Mouse (Mus musculus): Measurements from ENCODE around the gene Ryr2.

Gene Ryr2

DNA sequence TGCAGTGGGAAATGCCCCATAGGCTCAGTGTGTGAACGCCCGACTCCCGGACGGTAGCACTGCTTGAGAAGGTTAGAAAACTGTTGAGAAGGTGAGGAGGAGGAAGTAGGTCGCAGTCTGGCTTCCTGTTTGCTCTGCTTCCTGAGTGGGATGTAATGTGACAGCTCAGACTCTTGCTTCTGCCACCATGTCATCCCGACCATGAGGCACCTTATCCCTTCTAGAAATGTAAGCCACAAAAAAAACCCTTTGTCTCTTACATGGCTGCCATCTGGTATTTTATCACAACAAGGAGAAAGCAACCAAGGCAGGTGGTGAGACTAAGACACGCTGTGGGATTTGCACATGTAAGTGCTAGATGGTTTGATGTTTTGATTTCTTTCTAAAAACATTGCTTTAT lies 12.2 kb downstream of the Ryr2 start:
- DNase-seq (ENCODE audit: low spot score in 2 of 2): no peak

DNA sequence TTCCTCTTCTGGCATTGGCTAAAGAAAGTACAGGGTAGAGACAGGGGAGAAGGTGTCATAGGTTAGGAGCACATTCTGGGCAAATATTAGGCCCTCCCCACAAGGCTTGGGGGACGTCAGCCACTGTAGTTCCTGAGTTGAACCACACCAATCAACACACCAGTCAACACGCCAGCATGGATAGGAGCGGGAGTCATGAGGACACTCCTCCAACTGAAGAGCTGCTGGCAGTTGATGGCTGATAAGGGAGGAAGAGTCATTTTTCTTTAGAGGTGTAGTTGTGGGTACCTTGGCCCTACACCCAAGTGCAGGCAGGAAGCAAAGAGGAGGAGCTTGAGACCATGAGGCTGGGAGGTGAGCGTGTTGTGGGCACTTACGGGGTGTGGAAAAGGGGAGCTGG lies 13.6 kb downstream of the Ryr2 start:
- DNase-seq (ENCODE audit: low spot score in 2 of 2): no peak

DNA sequence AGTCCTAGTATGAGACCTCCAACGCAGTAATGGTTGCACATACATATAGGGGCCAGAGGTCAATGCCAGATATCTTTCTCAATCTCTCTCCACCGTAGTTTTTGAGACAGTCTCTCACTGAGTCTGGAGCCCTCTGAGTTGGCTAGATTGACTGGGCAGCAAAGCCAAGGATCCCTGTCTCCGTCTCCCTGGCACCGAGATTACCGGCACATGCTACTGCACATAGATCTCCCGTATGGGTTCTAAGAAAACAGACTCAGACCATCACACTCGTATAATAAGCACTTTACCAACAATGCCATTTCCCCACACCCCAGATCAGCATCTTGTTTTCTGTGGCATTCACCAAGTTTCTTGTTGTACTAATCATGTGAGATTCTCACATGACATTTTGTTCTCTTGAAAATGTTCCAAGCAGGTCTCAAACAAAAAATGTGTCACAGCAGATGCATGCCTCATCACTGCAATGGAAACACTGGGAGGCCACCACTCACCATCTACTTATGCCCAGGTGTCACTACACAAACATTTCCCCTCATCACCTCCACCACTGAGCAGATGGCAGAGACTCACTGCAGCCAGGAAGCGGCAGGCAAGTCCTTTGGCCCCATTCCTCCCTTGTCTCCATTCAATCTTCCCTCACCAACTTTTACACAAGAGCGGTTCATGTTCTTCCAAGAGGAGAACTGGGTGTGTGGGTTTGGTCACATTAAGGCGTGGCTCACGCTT lies 14.2 kb downstream of the Ryr2 start:
- no peak for DNase-seq (ENCODE audit: low spot score in 2 of 2)

DNA sequence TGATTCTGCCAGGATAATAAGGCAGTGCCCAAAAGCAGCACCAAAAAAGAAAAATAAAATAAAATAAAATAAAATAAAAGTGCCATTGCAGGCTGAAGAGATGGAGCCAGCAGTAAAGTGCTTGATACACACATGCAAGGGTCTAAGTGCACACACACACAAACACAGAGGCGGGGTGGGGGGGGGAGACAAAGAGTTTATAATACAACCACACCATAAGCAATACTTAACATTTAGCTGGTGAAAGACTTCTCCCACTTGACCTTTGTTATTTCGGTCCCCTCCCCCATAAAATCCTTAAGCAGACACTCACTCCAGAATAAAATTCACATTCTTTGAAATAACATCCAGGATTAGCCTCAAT lies 22.7 kb downstream of the Ryr2 start:
- DNase-seq (ENCODE audit: low spot score in 2 of 2): no peak

DNA sequence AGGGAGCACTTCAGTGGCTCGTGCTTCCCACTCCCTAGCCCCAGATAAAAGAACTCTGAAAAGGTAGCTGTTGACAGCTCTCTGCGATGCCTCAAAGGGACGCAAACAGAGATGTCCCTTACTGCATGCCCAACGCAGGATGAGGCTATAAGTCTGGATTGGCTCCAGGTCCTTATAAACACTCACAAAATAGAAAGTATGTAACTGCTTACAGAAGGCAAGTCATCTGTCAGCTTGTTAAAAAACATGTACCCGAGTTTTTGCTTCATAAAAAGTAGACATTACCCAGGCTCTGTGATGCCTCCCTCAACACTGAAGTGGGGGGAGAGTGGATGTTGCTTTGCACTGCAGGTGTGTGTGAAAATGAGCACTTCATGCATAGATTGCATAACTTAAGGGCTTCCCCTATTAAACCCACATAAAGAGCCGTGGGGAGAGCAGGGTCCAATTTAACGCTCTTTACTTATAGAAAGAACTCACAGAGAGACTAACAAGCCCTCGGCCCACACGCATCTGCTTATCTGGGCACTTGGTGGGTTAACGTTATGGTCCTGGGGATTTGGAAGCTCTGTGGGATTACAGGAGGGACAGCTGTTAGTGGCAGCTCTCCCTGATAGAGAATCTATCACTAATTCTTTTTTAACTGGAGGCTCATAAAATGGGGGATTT lies 23.2 kb downstream of the Ryr2 start:
- no peak for DNase-seq (ENCODE audit: low spot score in 2 of 2)

DNA sequence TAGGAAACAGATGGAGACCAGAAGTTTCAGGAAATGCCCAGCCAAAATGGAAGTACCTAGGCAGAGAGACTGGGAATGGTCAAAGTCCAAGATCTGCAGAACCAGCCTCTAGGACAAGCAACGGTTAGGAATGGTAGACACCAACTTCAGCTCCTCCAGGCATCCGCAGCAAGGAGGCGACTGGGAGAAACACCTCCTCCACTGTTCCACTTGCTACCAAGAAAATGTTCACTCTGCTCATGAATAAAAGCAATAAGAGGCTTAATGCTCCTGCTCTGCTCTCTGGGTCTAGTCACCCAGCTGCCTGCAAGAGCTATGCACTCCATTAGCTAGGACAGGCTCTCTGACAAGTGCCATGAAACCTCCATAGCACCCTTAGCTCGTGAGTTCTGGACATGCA lies 26.2 kb downstream of the Ryr2 start:
- DNase-seq (ENCODE audit: low spot score in 2 of 2): no peak

DNA sequence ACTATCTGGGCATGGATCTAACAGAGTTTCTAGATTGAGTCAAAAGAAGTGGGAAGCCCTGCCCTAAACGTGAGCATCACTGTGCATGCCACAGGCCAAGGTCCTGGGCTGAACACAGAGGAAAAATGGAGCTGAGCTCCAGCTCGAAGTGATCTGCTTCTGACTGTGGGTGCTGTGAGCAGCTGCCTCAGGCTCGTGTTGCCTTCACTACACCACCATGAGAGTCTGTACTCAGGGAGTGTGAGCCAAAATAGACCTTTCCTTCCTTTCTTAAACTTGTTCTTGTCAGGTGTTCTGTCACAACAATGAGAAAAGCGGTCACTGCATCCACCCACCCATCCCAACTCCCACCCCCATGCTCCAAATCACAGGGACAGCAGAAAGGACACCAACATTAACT lies 27.2 kb downstream of the Ryr2 start:
- no peak for DNase-seq (ENCODE audit: low spot score in 2 of 2)

DNA sequence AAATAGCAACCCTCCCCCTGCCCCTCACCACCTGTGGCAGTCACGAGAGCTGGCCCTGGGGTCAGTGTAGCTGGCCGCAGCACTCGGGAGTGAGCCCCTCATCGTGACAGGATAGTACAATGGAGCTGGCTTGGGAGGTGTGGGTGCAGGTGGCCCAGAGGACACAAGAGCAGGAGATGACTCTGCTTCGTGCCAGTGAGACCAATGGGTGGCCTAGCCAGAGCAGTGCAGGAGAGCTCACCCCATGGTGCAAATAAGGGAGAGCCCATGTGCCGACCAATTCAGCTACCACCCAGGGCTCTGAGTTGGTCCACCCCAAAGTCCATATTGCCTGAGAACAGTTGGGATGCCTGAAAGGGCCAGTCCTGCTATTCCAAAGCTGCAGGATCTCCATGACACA lies 31.8 kb downstream of the Ryr2 start:
- DNase-seq (ENCODE audit: low spot score in 2 of 2): no peak

DNA sequence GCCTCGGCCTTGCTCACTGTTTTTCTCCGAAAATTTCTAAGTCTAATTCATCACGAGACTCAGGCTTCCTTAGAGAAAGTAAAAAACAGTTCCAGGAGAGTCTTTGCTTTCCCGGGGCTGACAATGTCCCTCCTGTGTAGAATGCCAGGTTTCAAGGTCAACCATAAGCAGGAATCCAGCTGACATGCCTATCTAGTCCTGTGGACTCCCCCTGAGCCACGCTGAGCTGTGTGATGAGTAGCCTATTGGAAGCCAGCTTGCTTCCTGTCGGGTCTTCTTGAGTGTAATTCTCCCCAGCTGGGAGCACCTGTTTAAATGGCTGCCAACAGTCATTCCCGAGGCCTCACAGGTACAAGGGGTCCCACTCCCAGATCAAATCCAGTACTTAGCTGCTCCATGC lies 34.2 kb downstream of the Ryr2 start:
- no peak for DNase-seq (ENCODE audit: low spot score in 2 of 2)

DNA sequence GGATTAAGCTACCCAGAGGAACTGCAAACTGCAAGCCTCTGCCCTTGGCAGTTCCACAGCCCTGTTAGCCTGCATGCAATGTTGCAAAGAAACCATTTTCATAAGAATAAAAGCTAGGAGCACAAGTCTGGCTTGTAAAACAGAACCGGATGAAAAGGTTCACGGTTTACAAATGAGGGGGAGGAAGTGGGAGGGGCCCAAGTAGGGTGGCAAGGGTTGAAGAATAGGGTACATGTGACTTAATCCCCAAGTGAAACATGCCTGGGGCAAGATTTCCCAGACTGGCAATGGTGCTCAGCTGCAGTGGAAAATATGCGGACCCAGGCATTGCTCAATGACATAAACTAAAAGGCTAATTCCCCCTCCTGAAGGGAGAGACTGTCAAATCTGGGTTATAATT lies 34.6 kb downstream of the Ryr2 start:
- DNase-seq (ENCODE audit: low spot score in 2 of 2): no peak

DNA sequence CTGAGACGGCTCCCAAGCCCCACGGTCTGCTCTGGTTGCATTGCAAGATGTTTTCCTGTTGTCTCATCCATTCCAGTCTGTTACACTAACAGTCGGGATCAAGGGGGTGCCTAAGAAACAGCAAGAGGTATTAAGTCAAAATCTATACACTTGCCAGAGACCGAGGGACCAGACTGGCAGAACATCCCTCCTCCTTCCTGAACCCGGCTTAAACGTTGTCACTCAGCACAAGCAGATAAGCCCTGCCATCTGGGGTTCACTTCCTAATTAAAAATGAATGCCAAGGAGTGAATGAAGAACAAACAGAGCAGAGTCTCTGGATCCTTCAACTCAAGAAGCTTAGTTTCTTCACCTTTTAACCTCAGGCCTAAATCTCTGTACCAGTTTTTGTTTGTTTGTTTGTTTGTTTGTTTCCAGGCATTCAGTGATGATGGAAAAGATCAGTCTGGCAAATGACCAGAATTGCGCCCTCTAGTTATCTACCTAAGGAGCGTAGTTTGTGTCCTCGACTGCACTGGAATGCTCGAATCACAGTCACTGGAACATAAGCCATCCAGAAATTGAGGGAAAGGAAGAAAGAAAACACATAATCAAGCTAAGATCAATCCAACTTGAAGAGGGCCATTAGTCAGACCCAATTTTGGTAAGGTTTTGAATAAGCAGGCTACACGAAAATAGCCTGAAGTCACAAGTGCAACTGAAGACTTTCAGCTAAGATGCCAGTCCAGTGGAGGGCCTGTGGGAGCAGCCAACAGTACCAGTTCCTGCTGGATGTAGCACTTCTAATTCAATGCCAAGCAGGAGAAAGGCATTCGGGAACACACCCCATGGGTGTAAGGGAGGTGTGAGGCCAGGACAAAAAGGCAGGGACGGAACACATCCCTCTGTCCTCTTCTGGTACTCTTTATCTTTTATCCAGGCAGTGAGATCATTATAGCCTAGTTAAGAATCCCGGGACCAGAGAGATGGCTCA lies 36.3 kb downstream of the Ryr2 start:
- no peak for DNase-seq (ENCODE audit: low spot score in 2 of 2)

DNA sequence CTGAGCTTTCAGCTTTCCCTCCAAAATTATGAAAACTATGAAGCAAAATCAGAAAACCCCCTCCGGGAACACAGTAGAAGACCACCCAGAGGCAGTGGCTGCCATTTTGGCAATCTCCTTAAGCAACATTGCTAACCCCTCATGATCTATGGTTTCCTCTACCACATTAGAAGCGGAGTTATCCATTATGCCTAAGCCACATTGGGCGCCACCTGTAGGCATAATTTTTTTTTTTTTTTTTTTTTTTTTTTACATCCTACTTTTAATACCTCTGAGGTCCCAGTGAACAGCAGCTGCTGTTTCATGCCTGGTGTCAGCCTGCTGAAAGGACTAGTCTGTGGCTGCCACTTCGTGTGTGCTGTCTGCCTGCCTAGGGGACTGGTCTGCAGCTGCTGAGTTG lies 42.2 kb downstream of the Ryr2 start:
- DNase-seq (ENCODE audit: low spot score in 2 of 2): no peak

DNA sequence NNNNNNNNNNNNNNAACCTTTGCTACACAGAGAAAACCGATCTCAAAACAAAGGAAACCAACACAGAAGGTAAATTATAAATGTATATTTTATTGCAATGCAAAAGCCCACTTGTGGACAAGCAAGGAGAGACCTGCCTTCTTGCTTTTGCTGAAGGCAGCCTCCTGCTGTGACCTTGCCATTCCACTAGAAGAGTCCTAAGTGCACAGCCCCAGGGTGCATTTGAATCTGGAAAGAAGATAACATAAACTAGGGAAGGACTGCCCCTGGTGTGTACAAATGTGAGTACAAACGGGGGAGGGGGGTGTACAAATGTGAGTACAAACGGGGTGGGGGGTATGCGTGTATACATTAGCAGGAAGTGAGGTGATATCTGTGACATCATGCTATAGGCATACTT lies 43.2 kb downstream of the Ryr2 start:
- DNase-seq (ENCODE audit: low spot score in 2 of 2): no peak

DNA sequence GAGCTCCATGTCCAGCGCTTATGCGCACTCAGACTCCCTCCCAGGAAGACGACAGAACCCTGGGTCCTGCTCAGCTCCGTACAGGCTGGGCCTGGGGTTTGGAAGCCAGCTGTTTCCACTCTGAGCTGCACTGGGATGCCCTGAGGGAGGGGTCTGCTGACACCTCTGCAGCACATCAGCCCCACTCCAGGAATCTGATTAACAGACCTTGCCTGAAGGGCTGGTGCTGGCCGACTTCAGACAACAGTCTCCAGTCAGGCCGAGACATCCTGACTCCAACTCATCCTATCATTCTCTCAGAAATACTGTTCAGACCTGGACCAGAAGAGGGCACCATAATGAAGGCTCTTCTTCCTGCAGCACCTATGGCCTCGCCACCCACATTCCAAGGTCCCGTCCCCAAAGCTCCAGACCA lies 49.4 kb downstream of the Ryr2 start:
- no peak for DNase-seq (ENCODE audit: low spot score in 2 of 2)

DNA sequence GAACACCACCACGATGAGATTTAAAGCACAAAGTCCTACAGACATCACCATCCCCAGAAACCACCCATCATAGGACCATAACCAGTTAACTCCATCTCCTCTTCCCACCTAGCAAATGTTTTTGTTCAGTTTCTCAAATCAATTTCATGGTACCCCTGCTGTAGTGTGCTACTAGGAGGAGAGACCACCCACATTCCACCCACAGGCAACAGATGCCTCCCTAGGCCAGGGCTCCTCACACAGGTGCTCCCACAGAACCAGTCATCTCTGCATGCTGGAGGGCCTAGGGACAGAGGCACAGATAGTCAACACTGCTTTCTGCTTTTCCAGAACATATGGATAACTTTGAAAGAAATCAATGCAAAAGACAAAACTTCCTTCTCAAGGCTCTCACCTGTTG lies 50.8 kb downstream of the Ryr2 start:
- no peak for DNase-seq (ENCODE audit: low spot score in 2 of 2)

DNA sequence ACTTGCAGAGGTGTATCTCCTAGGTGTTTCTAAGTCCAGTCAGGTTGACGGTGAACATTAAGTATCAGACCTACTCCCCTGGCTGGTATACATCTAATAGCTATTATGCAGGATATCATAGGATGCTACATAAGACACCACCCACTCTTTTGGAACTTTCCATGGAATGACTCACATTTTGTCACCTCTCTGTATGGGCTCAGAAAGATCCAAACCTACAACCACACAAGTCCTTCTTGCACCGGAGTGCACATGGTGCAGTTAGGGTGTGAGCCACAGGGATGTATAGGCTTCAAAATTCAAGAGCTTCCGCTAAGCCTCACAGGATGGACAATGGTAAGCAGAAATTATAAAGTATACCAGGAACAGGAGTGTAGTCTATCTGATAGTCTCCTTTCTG lies 52.8 kb downstream of the Ryr2 start:
- no peak for DNase-seq (ENCODE audit: low spot score in 2 of 2)

DNA sequence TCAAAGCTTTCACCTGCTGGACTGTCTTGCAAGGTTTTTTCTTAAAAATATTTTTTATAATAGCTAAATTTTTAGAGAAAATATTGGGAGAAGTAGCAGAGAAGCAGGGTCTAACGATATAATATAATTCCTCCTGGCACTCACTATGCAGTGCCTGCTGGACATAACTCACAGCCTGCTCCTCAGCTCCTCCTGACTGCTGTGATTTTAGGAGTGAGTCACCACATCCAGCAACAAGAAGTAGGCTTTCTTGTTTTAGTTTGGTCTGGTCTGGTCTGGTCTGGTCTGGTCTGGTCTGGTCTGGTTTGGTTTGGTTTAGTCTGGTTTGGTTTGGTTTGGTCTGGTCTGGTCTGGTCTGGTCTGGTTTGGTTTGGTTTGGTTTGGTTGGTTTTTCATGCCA lies 55.9 kb downstream of the Ryr2 start:
- DNase-seq (ENCODE audit: low spot score in 2 of 2): no peak

DNA sequence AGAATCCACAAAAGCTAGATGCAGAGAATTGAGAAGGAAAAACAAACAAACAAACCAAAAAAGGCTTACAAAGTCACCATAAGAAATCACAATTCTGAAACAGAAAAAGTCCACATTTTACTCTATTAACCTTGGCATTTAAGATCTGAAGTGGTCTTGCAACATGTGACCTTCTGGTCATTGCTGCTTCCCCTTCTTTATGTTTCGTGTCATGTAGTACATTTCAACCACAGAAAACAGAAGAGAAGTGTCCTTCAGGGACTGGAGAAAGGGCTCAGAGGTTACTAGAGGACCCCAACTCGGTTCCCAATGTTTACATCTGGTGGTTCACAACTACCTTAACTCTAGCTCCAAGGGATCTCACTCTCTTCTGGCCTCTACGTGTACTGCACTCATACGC lies 59.7 kb downstream of the Ryr2 start:
- no peak for DNase-seq (ENCODE audit: low spot score in 2 of 2)

DNA sequence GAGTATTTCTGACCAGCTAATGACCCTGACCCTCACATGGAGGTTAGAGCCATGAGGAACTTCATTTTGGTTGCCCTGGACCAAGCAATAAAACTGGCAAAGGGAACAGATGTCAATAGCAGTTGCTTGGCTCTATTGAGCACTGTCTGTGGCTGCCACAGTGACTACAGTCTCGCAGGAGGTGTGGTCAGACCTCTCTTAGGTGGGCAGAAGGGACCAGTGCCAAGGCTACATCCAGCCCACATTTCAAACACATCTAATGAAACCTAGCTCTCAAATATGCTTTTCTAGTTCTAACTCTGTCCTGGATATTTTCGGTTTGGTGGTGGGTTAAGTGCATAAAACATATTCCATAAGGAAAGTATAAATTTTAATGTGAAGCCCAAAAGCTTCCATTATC lies 62.0 kb downstream of the Ryr2 start:
- DNase-seq (ENCODE audit: low spot score in 2 of 2): no peak

DNA sequence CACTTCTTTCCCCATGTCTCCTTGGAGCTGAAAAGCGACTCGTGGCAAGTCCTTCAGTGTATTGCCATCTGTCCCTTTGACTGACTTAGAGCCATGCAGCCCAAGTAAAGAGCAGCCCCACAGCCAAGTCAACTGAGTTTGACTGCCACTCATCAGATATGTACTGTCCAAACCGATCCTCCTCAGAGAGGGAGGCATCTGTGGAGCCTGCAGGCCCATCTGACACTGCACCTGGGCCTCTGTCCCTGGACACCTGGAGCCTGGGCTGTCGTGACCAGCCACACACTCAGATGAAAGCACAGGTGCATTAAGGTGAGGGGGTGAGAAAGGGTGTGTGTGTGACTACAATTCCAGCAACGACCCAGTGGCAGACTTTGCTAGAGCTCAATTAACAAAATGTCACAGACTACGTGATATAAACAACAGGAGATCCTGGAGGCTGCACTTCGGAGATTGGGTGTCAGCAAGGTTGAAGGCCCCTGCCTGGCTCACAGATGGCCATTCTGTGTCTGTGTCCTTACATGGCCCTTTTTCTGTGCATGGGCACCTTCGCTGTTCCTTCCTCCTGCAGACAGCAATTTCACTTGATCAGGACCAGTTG lies 63.8 kb downstream of the Ryr2 start:
- no peak for DNase-seq (ENCODE audit: low spot score in 2 of 2)

DNA sequence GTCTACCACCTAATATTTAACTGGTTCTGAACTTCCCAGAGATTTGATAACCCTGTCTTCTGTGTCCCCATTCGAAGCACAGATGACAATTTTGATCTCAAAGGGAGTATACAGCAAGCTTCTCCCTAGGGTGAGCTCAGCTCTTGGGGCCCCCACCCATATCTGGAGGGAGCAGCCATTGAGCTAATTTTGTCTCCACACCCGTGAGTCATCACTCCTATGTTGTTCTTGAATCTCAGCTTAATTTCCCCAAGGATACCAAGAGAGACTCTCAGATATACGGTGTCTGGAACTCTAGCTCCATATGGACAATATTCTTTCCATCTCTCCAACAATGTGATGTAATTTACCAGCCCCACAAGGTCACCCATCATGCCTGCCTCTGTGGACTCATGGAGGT lies 66.8 kb downstream of the Ryr2 start:
- no peak for DNase-seq (ENCODE audit: low spot score in 2 of 2)

DNA sequence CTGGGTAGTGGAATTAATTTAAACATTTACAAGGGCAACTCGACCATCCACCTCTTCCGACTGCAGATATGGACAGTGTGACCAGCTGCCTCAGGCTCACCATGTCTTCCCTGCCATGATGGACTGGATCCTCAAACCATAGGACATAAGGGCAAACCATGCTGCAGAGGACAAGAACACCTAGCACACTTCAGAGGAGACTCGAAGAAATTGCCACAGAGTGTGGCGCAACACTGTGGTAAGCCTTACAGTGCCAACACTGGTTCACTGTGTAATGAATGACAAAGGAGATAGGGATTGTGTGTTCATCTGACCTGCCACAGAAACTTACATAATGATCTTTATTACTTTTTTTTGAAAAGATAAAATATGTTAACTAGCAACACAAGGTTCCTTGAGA lies 68.1 kb downstream of the Ryr2 start:
- DNase-seq (ENCODE audit: low spot score in 2 of 2): no peak

All from urinary bladder, adult 18-20 months (tissue).